Mouse (Mus musculus) heart, postnatal 0 days (tissue): ENCODE results near the gene Haus8. TPM values are rescaled to one million over a fixed set of nuclear protein-coding genes. Genes with fewer than 3 reads are reported as not detected.
"Not testable (repeated sequence)": the region's sequence is repeated elsewhere in the genome, so short reads cannot be mapped to it uniquely, and the experiment has no call there.

Experiments
- ATAC-seq: fragments of 200-750 bp; cut with Nextera tagmentation; 2 replicates; pipeline ENCODE4 v1.8.0; 2017; ENCODE audit warnings: low read depth, moderate number of reproducible peaks, moderate library complexity; ENCODE audit not compliant: insufficient read depth
- DNase-seq: peaks from one replicate; pipeline ENCODE4 v3.0.0-alpha.2; 2016; ENCODE audit warnings: low spot score
- H3K27ac ChIP-seq: fragments of 300-500 bp; sonication (generic); 2 replicates; pipeline ENCODE4 v1.5.1; 2014; ENCODE audit warnings: low read depth, mild to moderate bottlenecking
- H3K27me3 ChIP-seq: fragments of 300-500 bp; sonication (generic); 2 replicates; pipeline ENCODE4 v1.6.1; 2014; ENCODE audit warnings: low read length, mixed read lengths; ENCODE audit not compliant: control insufficient read depth, insufficient read depth
- H3K36me3 ChIP-seq: fragments of 300-500 bp; sonication (generic); replicated peaks from 2 replicates; pipeline ENCODE4 v1.6.1; 2014; ENCODE audit warnings: low read length, mixed read lengths; ENCODE audit not compliant: control insufficient read depth, insufficient read depth
- H3K4me1 ChIP-seq: fragments of 300-500 bp; sonication (generic); 2 replicates; pipeline ENCODE4 v1.6.1; 2014; ENCODE audit warnings: antibody characterized with exemption; ENCODE audit not compliant: control insufficient read depth, insufficient read depth
- H3K4me2 ChIP-seq: fragments of 300-500 bp; sonication (generic); 2 replicates; pipeline ENCODE4 v1.6.1; 2014; ENCODE audit warnings: low read depth, mild to moderate bottlenecking, low read length, moderate library complexity
- H3K4me3 ChIP-seq: fragments of 300-500 bp; sonication (generic); 2 replicates; pipeline ENCODE4 v1.5.1; 2014; ENCODE audit warnings: low read depth, low read length
- H3K9ac ChIP-seq: fragments of 300-500 bp; sonication (generic); replicated peaks from 2 replicates; pipeline ENCODE4 v1.6.1; 2014; ENCODE audit warnings: low read depth, low read length, mixed read lengths
- H3K9me3 ChIP-seq: fragments of 300-500 bp; sonication (generic); replicated peaks from 2 replicates; pipeline ENCODE4 v1.6.1; 2016; ENCODE audit warnings: low read length; ENCODE audit not compliant: control insufficient read depth
- CTCF ChIP-seq: IDR thresholded peaks from 2 replicates; pipeline ENCODE4 v1.5.1; 2016; ENCODE audit warnings: antibody characterized with exemption, control low read depth, low read depth
- EP300 ChIP-seq: IDR thresholded peaks from 2 replicates; pipeline ENCODE4 v1.6.1; 2016; ENCODE audit warnings: antibody characterized with exemption, low read depth
- WGBS: fragments of 180-500 bp; shearing (Covaris S2); extraction: QIAGEN DNeasy Blood & Tissue Kit; methylation state at CpG from one replicate; pipeline ENCODE4 v1.1.7; 2014; 5-methylcytosine and 5-hydroxymethylcytosine counted together
- polyA plus RNA-seq: library from polyadenylated mRNA; unstranded; fragments of >200 nt; fragmentation: Nextera tagmentation; extraction: Ambion mirVana; gene quantifications from 2 replicates; pipeline ENCODE4 v1.2.1, GENCODE M21; 2015
- total RNA-seq: library from RNA; depleted of rRNA; stranded (reverse); fragments of >200 nt; gene quantifications from 2 replicates; pipeline ENCODE4 v1.2.3, GENCODE M21; 2014; ENCODE audit warnings: low replicate concordance

The Haus8 gene
- total and polyA plus RNA-seq, 2 experiments from 2014 or later, result 50.6 to 58.3 TPM

GRCm38 (mm10) chr8:71271630-71272029, 1.1 kb downstream of the Haus8 start:
- WGBS, result 14% methylated on average over 5 of the region's 5 CpGs
- DNase-seq (no peak), ATAC-seq (no peak)
- H3K4me3 ChIP-seq, result peak overlapping the region; percentile 80
- H3K9me3 ChIP-seq, result no peaks in the 10 kb centered on the region
- no peak for TF ChIP-seq CTCF
- no peak for TF ChIP-seq EP300
- 0 out of 2 replicates have a peak, but pooled peaks cover 6% of the 10 kb centered on the region for H3K36me3 ChIP-seq
- peaks cover 20% of the 10 kb centered on the region for H3K4me1 ChIP-seq
- peak overlapping the region; percentile 66 for H3K9ac ChIP-seq
- H3K4me2 ChIP-seq, result peak overlapping the region; percentile 95
- no peaks in the 10 kb centered on the region for H3K27me3 ChIP-seq
- H3K27ac ChIP-seq, result peak overlapping the region; percentile 90

DNA sequence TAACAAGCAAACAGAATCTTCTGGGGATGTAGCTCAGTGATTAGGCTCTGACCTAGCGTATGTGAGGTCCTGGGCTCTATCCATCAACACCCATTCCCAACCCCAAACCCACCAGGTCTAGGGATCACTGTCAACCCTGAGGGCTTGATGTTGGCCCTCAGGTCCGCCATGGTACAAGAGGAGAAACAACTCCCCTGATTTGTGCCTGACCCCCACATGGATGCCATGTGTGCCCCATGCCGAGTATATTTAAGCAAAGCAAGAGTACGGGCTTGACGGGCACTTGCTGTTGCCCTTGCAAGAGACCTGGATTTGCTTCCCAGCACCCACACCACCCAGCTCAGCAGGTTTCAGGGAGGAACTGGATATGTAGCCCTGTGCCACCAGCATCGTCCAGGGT, 4.4 kb downstream of the Haus8 start:
- not testable (repeated sequence) for H3K36me3 ChIP-seq, DNase-seq, H3K4me2 ChIP-seq, H3K9me3 ChIP-seq, H3K4me1 ChIP-seq, H3K9ac ChIP-seq, H3K27ac ChIP-seq, ATAC-seq, H3K27me3 ChIP-seq, H3K4me3 ChIP-seq
- WGBS, result 90% methylated on average over 5 of the region's 6 CpGs

DNA sequence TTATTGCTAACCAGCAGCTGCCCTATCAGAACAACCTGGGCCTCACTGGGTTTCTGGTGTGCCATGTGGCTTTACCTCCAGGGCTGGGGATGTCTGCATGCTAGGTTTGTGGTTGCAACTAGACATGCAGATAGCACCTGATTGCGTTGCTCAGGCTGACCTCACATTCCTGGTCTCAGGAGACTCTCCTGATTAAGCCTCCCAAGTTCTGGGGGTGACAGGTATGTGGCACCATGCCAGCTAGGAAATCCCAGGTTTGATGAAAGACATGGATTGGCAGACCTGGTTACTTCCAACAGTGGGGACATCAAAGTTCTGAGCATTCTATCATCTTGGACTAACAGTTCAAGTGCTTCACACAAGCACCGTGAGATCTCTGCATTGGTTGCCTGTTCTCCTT, 5.0 kb downstream of the Haus8 start:
- Histone ChIP-seq H3K4me1 (no peaks in the 10 kb centered on the region), H3K4me3 (no peak overlapping the region), H3K9ac (no peak overlapping the region), H3K9me3 (no peaks in the 10 kb centered on the region), H3K27me3 (no peaks in the 10 kb centered on the region), H3K27ac (no peak overlapping the region), H3K4me2 (no peak overlapping the region), H3K36me3 (peaks cover 5% of the 10 kb centered on the region)
- no peak for DNase-seq
- 66% methylated on average over 2 of the region's 2 CpGs for WGBS
- TF ChIP-seq EP300, result no peak
- TF ChIP-seq CTCF, result no peak
- no peak for ATAC-seq

GRCm38 (mm10) chr8:71261234-71261633, 11.5 kb downstream of the Haus8 start:
- Histone ChIP-seq H3K36me3 (peaks cover 23% of the 10 kb centered on the region), H3K4me1 (no peaks in the 10 kb centered on the region), H3K27ac (no peak overlapping the region), H3K4me2 (no peak overlapping the region), H3K9ac (no peak overlapping the region), H3K27me3 (no peaks in the 10 kb centered on the region), H3K9me3 (no peaks in the 10 kb centered on the region), H3K4me3 (no peak overlapping the region)
- ATAC-seq (peak; percentile 60; the same call in 1 of the 2 replicates), DNase-seq (no peak)
- TF ChIP-seq CTCF, result peak; percentile 51
- TF ChIP-seq EP300, result no peak

- DNase-seq (no peak), ATAC-seq (no peak)
- H3K9ac ChIP-seq, result no peak overlapping the region
- 96% methylated on average over 3 of the region's 3 CpGs for WGBS
- H3K27ac ChIP-seq, result no peak overlapping the region
- H3K4me2 ChIP-seq, result no peak overlapping the region
- no peaks in the 10 kb centered on the region for H3K4me1 ChIP-seq
- no peak overlapping the region for H3K4me3 ChIP-seq
- H3K36me3 ChIP-seq, result peaks cover 42% of the 10 kb centered on the region
- H3K9me3 ChIP-seq, result no peaks in the 10 kb centered on the region
- H3K27me3 ChIP-seq, result no peaks in the 10 kb centered on the region
- TF ChIP-seq CTCF (no peak), EP300 (no peak)
Observed at GRCm38 (mm10) chr8:71256545-71257232, 16.0 kb downstream of the Haus8 start.

- ATAC-seq (no peak), DNase-seq (no peak)
- Histone ChIP-seq H3K27ac (no peak overlapping the region), H3K4me2 (no peak overlapping the region), H3K27me3 (no peaks in the 10 kb centered on the region), H3K9me3 (no peaks in the 10 kb centered on the region), H3K9ac (no peak overlapping the region), H3K4me3 (no peak overlapping the region), H3K36me3 (peaks cover 19% of the 10 kb centered on the region), H3K4me1 (no peaks in the 10 kb centered on the region)
- no peak for TF ChIP-seq CTCF
- TF ChIP-seq EP300, result no peak
- 77% methylated on average over 1 of the region's 1 CpGs for WGBS
Observed at GRCm38 (mm10) chr8:71248203-71248602, 24.5 kb downstream of the Haus8 start.
